8 mouse cellular contexts compared by ENCODE assay signal in genomic region chr10:44539033-44539578, GRCm38 (mm10). TPM values are rescaled to one million over a fixed set of nuclear protein-coding genes. Genes with fewer than 3 reads are reported as not detected.
DNase-seq lines count a peak whose midpoint lies in the region; ATAC-seq and TF ChIP-seq lines count a peak whose summit lies in the region.

No protein-coding gene starts in this region.

- TF ChIP-seq POLR2A in heart, adult 2 months (IDR thresholded peaks at IDR 0.05; ENCODE audit: insufficient read depth, low read depth, low read length), result no peak

- no peaks in the 10 kb centered on the region for H3K27me3 ChIP-seq in heart, adult 2 months (ENCODE audit: control insufficient read depth, insufficient read depth, low read length)
- no peaks in the 10 kb centered on the region for H3K27me3 ChIP-seq in liver, embryonic 12.5 days (replicated peaks)

- TF ChIP-seq CTCF in heart, adult 2 months (IDR thresholded peaks at IDR 0.05), result no peak
- TF ChIP-seq CTCF in gastrocnemius, adult 2 months (IDR thresholded peaks at IDR 0.05), result no peak

- TF ChIP-seq EP300 in heart, adult 2 months (IDR thresholded peaks at IDR 0.05; ENCODE audit: insufficient read depth, low read depth, low read length), result no peak

- no peaks in the 10 kb centered on the region for H3K79me2 ChIP-seq in heart, adult 2 months (replicated peaks; ENCODE audit: control insufficient read depth, insufficient read depth, low read length)

- H3K4me2 ChIP-seq in liver, embryonic 12.5 days, result peak overlapping the region; percentile 57

- intact Hi-C loops in heart, adult 2 months (cut with DNase I), result no loop called here
- intact Hi-C loops in heart, postnatal 25 days (cut with DNase I), result no loop called here
- intact Hi-C loops in gastrocnemius, adult 2 months (cut with DNase I), result no loop called here

- 33% methylated on average over 14 of the region's 14 CpGs for WGBS in heart, adult 2 months
- WGBS in liver, embryonic 12.5 days (ENCODE audit: insufficient replicate concordance), result 4% methylated on average over 14 of the region's 14 CpGs

- H3K9ac ChIP-seq in heart, adult 2 months (ENCODE audit: low read depth, low read length), result no peak overlapping the region
- H3K9ac ChIP-seq in liver, embryonic 12.5 days, result no peak overlapping the region

- ATAC-seq in liver, embryonic 12.5 days, result no peak

- no peaks in the 10 kb centered on the region for H3K9me3 ChIP-seq in liver, embryonic 12.5 days (replicated peaks)

- no peak overlapping the region for H3K4me3 ChIP-seq in heart, adult 2 months
- H3K4me3 ChIP-seq in liver, embryonic 12.5 days, result peak overlapping the region; percentile 12
- H3K4me3 ChIP-seq in gastrocnemius, adult 2 months, result no peak overlapping the region

- H3K36me3 ChIP-seq in heart, adult 2 months (ENCODE audit: control insufficient read depth, insufficient read depth, low read length), result no peaks in the 10 kb centered on the region
- H3K36me3 ChIP-seq in liver, embryonic 12.5 days, result no peaks in the 10 kb centered on the region

- H3K4me1 ChIP-seq in heart, adult 2 months (ENCODE audit: control insufficient read depth, insufficient read depth, low read length), result no peaks in the 10 kb centered on the region
- H3K4me1 ChIP-seq in liver, embryonic 12.5 days, result peaks cover 15% of the 10 kb centered on the region; the same call in 1 of the 2 replicates

- DNase-seq in heart, adult 2 months, result peak; percentile 24 to 32
- no peak for DNase-seq in heart, postnatal 25 days (ENCODE audit: low spot score)
- peak; percentile 22 for DNase-seq in thymus, postnatal 4 days
- DNase-seq in thymus, postnatal 10 days (ENCODE audit: low spot score in 2 of 2), result no peak
- no peak for DNase-seq in ovary, postnatal 36 days (ENCODE audit: low spot score)
- DNase-seq in gastrocnemius, adult 2 months, result no peak
- DNase-seq in right cerebral cortex, adult 18-20 months, result no peak

- no peak overlapping the region for H3K27ac ChIP-seq in heart, adult 2 months
- no peak overlapping the region for H3K27ac ChIP-seq in liver, embryonic 12.5 days
- no peak overlapping the region for H3K27ac ChIP-seq in gastrocnemius, adult 2 months

RNA-seq across cellular contexts. Expression of gene Prdm1, which starts 10.8 kb away (rescaled TPM):
- under 1 TPM; 0.89 to 0.97 TPM for total RNA-seq in heart, adult 2 months (2021)
- 1.6 and 2.6 TPM in 2 replicates for polyA plus RNA-seq in heart, adult 2 months (2012; rRNA removed)
- 1 to 10 TPM; 1.8 to 2.9 TPM for total RNA-seq in heart, postnatal 25 days (2021)
- 0.26 and 0.41 TPM in 2 replicates for polyA plus RNA-seq in liver, embryonic 12.5 days (2016; fragmentation: Nextera tagmentation; extraction: Ambion mirVana)
- under 1 TPM; 0.10 to 0.39 TPM for total RNA-seq in gastrocnemius, adult 2 months (2021)

Comparison
In these comparisons a context has a peak if more than half of its experiments do, and no peak if none do; other contexts are left out.
1. DNase-seq: peak in heart, adult 2 months (2 of 2) and thymus, postnatal 4 days (single experiment); none in heart, postnatal 25 days (single experiment), thymus, postnatal 10 days (0 of 2), ovary, postnatal 36 days (single experiment), gastrocnemius, adult 2 months (single experiment) and right cerebral cortex, adult 18-20 months (single experiment).